Mouse (Mus musculus): ENCODE data around the gene Rab11fip5.

Rab11fip5 gene

DNA sequence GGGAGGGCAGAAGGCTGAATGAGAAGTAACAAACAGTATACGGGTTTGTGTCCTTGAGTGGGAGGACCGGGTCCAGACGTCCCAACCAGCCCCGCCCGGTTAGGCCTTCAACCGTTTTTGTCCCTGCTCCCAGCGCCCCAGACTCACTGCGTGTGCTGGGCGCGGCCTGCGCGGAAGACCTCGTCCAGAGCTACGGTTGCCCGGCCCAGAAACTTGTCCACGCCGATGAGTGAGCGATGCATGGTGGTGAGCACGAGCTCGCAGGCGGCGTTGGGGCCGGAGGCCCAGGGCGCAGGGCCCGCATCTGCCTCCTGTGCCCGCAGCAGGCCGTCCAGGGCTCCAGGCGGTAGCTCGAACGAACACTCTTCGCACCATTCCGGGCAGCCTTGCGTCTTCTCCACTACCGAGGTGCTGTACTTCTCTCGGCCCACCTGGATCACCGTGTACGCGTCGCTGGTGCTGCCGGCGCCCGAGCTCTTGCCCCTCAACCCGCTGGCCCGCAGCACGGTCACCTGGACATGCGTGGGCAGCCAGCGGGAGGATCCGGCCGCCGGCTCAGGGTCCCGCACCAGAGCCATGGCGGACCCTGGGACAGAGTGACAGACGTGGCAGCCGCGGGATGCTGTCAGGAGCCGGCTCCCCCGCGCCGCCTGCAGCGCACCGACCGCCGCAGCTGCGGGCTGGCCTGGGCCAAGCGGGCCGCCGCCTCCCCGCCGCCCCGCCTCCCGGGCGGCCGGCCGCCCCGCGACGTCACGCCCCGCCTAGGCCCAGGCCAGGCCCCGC is at the start of gene Rab11fip5:
Gene Rab11fip5 (minus strand): TSS at position 684 of the 783 bp plus-strand sequence.
- peak; percentile 57 to 72 for DNase-seq

- DNase-seq, result peak in 1 of 2 experiments; percentile 11
Observed at GRCm38 (mm10) chr6:85423836-85424379, 49.5 kb upstream of the Rab11fip5 start, which contains the start of gene Noto. Noto (plus strand) TSS chr6:85423886.

- no peak for DNase-seq
Observed at GRCm38 (mm10) chr6:85419150-85419549, 44.7 kb upstream of the Rab11fip5 start.

- DNase-seq, result no peak
Observed at GRCm38 (mm10) chr6:85415829-85416228, 41.4 kb upstream of the Rab11fip5 start.

GRCm38 (mm10) chr6:85410771-85411273 is 36.4 kb upstream of the Rab11fip5 start:
- DNase-seq, result peak; percentile 78 to 85

DNA sequence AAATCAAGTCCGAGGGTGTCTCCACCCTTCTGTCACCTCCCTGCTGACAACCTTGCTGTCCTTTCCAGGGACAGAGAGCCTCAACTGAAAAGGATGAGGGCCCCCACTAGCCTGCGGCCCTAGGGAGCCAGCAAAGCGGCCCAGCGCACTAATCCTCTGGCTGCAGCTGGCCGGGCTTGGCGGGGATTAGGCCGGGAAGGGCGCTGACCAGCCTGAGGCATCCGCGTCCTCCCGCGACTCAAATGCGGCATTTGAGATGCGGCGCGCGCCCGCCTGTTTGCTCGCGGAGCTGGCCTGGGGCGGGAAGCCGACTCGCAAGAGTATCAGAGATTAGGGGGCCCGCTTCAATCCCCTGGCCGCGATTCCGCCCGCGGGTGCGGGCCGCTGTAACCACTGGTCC is 34.6 kb upstream of the Rab11fip5 start:
- DNase-seq, result peak; percentile 40 to 50

DNA sequence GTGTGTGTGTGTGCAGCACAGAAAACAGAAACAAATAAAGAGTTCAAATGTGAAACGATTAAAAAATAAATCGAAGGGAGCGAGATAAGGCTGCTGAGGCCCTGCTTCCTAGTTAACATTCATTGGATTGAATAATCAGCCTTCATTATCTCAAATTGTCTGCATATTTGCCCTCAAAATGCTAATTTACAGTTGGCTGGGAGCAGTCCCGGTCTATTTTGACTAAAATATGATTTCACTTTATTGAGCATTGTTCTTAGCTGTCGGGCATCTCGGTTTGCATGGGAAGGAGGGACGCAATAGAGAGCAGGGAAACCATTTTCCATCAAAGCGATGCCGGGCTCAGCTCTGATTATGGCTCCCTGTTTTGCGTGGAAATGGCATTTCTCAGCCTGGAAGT is 28.6 kb upstream of the Rab11fip5 start:
- no peak for DNase-seq

- no peak for DNase-seq
Observed at GRCm38 (mm10) chr6:85402613-85403012, 28.2 kb upstream of the Rab11fip5 start.

DNA sequence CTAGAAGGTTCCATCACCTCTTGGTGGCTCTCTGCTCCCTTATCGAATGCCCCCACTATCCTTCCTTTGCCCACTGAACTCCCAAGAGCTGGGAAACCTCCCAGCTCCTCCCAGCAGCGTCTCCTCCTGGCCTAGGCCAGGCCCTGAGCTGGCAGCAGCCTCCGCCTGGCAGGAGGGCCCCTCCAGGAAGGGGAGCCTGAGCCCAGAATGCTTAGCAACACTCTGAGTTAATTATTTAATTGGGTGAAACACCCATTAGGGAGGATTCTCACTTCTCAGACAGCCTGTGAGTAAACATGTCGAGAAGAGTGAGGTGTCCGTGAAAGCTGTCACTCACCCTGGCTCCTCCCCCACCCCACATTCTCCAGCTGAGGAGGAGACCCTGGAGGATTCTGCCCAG is 25.3 kb upstream of the Rab11fip5 start:
- DNase-seq, result peak; percentile 29 to 41

- DNase-seq, result peak; percentile 67 to 70
Observed at GRCm38 (mm10) chr6:85397165-85397564, 22.7 kb upstream of the Rab11fip5 start.

DNA sequence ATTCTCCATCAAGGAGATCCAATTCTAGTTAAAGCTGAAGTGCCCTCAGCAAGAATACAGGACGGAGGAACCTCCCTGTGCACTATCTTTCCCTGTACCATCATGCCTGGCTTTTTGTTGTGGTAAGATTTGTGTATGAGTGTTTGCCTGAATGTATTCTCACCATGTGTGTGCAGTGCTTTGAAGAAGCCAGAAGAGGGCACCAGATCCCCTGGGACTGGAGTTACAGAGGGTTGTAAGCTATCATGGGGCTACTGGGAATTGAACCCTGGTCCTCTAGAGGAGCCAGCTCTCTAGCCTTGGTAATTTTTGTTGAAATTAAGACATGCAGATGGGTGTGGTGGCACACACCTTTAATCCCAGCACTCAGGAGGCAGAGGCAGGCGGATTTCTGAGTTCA is 20.9 kb upstream of the Rab11fip5 start:
- DNase-seq, result no peak

GRCm38 (mm10) chr6:85391803-85392202 is 17.4 kb upstream of the Rab11fip5 start:
- peak; percentile 87 to 88 for DNase-seq

- no peak for DNase-seq
Observed at GRCm38 (mm10) chr6:85388608-85389007, 14.2 kb upstream of the Rab11fip5 start.

GRCm38 (mm10) chr6:85382791-85383190 is 8.4 kb upstream of the Rab11fip5 start:
- DNase-seq, result no peak

DNA sequence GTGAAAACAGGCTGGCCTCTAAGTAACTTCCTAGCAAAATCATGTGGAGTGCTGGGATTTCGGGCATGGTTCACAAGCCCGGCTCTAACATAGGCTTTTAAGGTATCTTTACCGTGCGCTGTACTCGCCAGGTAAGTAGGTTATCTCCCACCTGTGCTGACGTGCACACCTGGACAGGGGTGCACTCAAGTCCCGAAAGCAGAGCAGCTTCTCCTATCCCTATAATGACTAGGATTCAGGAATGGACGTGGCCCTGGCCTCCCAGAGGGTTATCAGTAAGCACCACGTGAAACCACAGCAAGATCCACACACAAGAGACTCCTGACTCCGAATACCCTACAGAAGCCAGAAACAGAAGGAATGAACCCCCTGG is 7.2 kb upstream of the Rab11fip5 start:
- DNase-seq, result no peak

DNA sequence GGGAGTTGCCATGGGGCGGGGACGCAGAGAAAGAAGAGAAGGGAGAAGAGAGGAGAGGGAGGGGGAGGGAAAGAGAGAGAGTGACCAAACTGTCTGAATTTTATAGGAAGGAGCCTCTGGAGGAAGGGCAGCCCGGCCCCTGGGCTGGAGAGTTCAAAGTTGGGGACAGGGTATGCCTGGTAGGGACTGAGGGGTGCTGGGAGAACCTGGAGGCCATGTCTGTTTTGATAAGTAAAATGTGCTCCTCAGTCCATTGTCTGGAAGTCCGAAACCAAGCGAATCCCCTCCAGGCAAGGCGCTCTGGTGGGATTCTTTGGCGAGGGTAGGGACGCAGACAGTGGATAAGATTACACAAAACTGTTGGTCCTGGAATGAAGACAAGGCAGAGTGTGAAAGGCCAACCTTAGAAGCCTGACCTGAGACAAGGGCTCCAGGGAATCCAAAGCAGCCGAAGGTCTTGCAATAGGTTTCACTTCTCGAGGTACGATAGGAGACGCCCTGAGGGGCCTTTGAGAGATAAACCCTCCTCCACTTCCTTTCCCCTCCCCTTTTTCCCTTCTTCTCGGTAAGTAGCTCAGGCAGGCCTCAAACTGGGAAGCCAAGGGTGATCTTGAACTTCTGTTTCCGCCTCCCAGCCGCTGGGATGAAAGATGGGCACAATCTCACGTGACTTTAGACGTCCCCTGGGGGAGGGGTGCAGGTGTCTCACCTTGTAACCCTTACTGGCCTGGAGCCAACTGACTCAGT is 6.6 kb upstream of the Rab11fip5 start:
- DNase-seq, result peak in 1 of 2 experiments; percentile 37

GRCm38 (mm10) chr6:85380201-85380900 is 5.9 kb upstream of the Rab11fip5 start:
- DNase-seq, result peak; percentile 86 to 93

- DNase-seq, result peak in 1 of 2 experiments; percentile 35
Observed at GRCm38 (mm10) chr6:85378629-85379028, 4.2 kb upstream of the Rab11fip5 start.

- DNase-seq, result peak in 1 of 2 experiments; percentile 30
Observed at GRCm38 (mm10) chr6:85377876-85378275, 3.4 kb upstream of the Rab11fip5 start.

GRCm38 (mm10) chr6:85377066-85377734 is 2.8 kb upstream of the Rab11fip5 start:
- DNase-seq, result no peak

- DNase-seq, result peak; percentile 99 to 100
Observed at GRCm38 (mm10) chr6:85374734-85375114, 290 bp upstream of the Rab11fip5 start.

Data from kidney, postnatal 4 days (tissue).